ENCODE assay signal across 11 mouse cellular contexts in genomic region chr19:44458696-44459095, GRCm38 (mm10). TPM values are rescaled to one million over a fixed set of nuclear protein-coding genes. Genes with fewer than 3 reads are reported as not detected.
DNase-seq lines count a peak whose midpoint lies in the region; ATAC-seq lines count a peak whose summit lies in the region.
"Had no signal": no experiment of that assay in that cellular context is flagged by ENCODE, and none has a peak within 500 bp of the region (broad histone marks: within the 10 kb centered on the region; RNA-seq: fewer than 3 reads in every experiment).

No protein-coding gene starts in this region.

- no peak for ATAC-seq in frontal cortex, adult (ENCODE audit: low TSS enrichment)
- no peak for ATAC-seq in activated CD4-positive, CD25-positive, alpha-beta regulatory T cell, adult 4 months
- ATAC-seq: intestine, postnatal 0 days had no signal

- intact Hi-C loops in gastrocnemius, postnatal 36 days (cut with DNase I): no loop called here

- DNase-seq in frontal cortex, postnatal 36 days (ENCODE audit: low spot score in 2 of 2): peak; percentile 3 to 12
- DNase-seq in right cerebral cortex, adult 18-20 months: peak; percentile 10
- no peak for DNase-seq in right cerebral cortex, postnatal 14 days
- peak; percentile 44 to 52 for DNase-seq in gastrocnemius, postnatal 36 days
- peak; percentile 88 for DNase-seq in skeletal muscle tissue, adult 2 months (ENCODE audit: low read depth, low spot score)
- no peak for DNase-seq in embryo, embryonic 11 days
- DNase-seq: thymus, postnatal 25 days had no signal

RNA-seq across cellular contexts. Expression of gene Wnt8b, which starts 34.6 kb away (rescaled TPM):
- total RNA-seq in gastrocnemius, postnatal 36 days (2021): not detected
- polyA plus RNA-seq in activated CD4-positive, CD25-positive, alpha-beta regulatory T cell, adult 4 months (2017; shearing (Covaris generic)): not detected
- polyA plus RNA-seq: intestine, postnatal 0 days; lung, embryonic 15.5 days had no signal

RNA-seq across cellular contexts. Expression of gene Scd1, which starts 51.0 kb away (rescaled TPM):
- total RNA-seq in gastrocnemius, postnatal 36 days (2021): 10 to 100 TPM; 26.3 to 28.7 TPM
- 1 to 10 TPM in 1 of 2 experiments, not detected in 1; 3.2 TPM for polyA plus RNA-seq in activated CD4-positive, CD25-positive, alpha-beta regulatory T cell, adult 4 months (2017; shearing (Covaris generic))

Comparison
In these comparisons a context has a peak if more than half of its experiments do, and no peak if none do; other contexts are left out.
1. DNase-seq: peak in frontal cortex, postnatal 36 days (2 of 2), right cerebral cortex, adult 18-20 months (single experiment), gastrocnemius, postnatal 36 days (2 of 2) and skeletal muscle tissue, adult 2 months (single experiment); none in right cerebral cortex, postnatal 14 days (single experiment) and embryo, embryonic 11 days (single experiment).